ENCODE assay signal across 13 mouse cellular contexts in genomic region chr3:137529961-137530609, GRCm38 (mm10).
DNase-seq lines count a peak whose midpoint lies in the region; ATAC-seq and TF ChIP-seq lines count a peak whose summit lies in the region.
"Had no signal": no experiment of that assay in that cellular context is flagged by ENCODE, and none has a peak within 500 bp of the region (broad histone marks: within the 10 kb centered on the region; RNA-seq: fewer than 3 reads in every experiment).

No protein-coding gene starts in this region.

- no peak for TF ChIP-seq CTCF in intestine, postnatal 0 days (IDR thresholded peaks at IDR 0.05; ENCODE audit: low read depth)

- peak; percentile 41; the same call in 1 of the 2 replicates for ATAC-seq in forebrain, embryonic 12.5 days (ENCODE audit: low FRiP score)
- no peak for ATAC-seq in intestine, postnatal 0 days

- no peaks in the 10 kb centered on the region for H3K9me3 ChIP-seq in forebrain, embryonic 12.5 days
- H3K9me3 ChIP-seq in limb, embryonic 10.5 days (replicated peaks): no peaks in the 10 kb centered on the region
- no peaks in the 10 kb centered on the region for H3K9me3 ChIP-seq in intestine, postnatal 0 days (ENCODE audit: control insufficient read depth)

- peak; percentile 15 for DNase-seq in embryo, embryonic 10.5 days (ENCODE audit: low spot score)
- no peak for DNase-seq in embryo, embryonic 10 days (ENCODE audit: low spot score)
- peak; percentile 55 for DNase-seq in R1 (ENCODE audit: low read depth, low spot score)
- DNase-seq in limb, embryonic 10.5 days (ENCODE audit: low spot score): no peak
- DNase-seq in right cerebral cortex, postnatal 4 days: no peak
- no peak for DNase-seq in kidney, postnatal 25 days
- DNase-seq: cerebellum, postnatal 25 days; heart, adult 2 months; heart, postnatal 4 days; layer of hippocampus, postnatal 36 days; lung, postnatal 14 days had no signal

- WGBS in forebrain, embryonic 12.5 days: 26% methylated on average over 7 of the region's 7 CpGs
- 74% methylated on average over 7 of the region's 7 CpGs for WGBS in limb, embryonic 10.5 days
- WGBS in intestine, postnatal 0 days: 72% methylated on average over 7 of the region's 7 CpGs

- H3K4me2 ChIP-seq in forebrain, embryonic 12.5 days: no peak overlapping the region; the same call in 1 of the 2 replicates
- no peak overlapping the region for H3K4me2 ChIP-seq in intestine, postnatal 0 days (replicated peaks; ENCODE audit: low read depth)

- peaks cover 10% of the 10 kb centered on the region for H3K4me1 ChIP-seq in forebrain, embryonic 12.5 days
- peaks cover 12% of the 10 kb centered on the region; the same call in 1 of the 2 replicates for H3K4me1 ChIP-seq in limb, embryonic 10.5 days
- no peaks in the 10 kb centered on the region for H3K4me1 ChIP-seq in intestine, postnatal 0 days (replicated peaks; ENCODE audit: control insufficient read depth, insufficient read depth, low read length)

- H3K27ac ChIP-seq in forebrain, embryonic 12.5 days: peak overlapping the region; percentile 61
- H3K27ac ChIP-seq in limb, embryonic 10.5 days: peak overlapping the region; percentile 64; the same call in 1 of the 2 replicates
- no peak overlapping the region for H3K27ac ChIP-seq in intestine, postnatal 0 days (ENCODE audit: low read depth, low read length)
- H3K27ac ChIP-seq: heart, adult 2 months had no signal

- no peaks in the 10 kb centered on the region for H3K27me3 ChIP-seq in forebrain, embryonic 12.5 days
- H3K27me3 ChIP-seq in limb, embryonic 10.5 days (ENCODE audit: low read depth, poor library complexity, severe bottlenecking): no peaks in the 10 kb centered on the region
- no peaks in the 10 kb centered on the region for H3K27me3 ChIP-seq in intestine, postnatal 0 days (replicated peaks; ENCODE audit: control insufficient read depth, insufficient read depth, low read length)

- H3K9ac ChIP-seq in forebrain, embryonic 12.5 days: no peak overlapping the region
- no peak overlapping the region for H3K9ac ChIP-seq in intestine, postnatal 0 days (ENCODE audit: low read depth, low read length)

- no peaks in the 10 kb centered on the region for H3K36me3 ChIP-seq in forebrain, embryonic 12.5 days (replicated peaks)
- no peaks in the 10 kb centered on the region for H3K36me3 ChIP-seq in limb, embryonic 10.5 days
- H3K36me3 ChIP-seq in intestine, postnatal 0 days (ENCODE audit: control insufficient read depth, insufficient read depth): no peaks in the 10 kb centered on the region

- no peak overlapping the region for H3K4me3 ChIP-seq in forebrain, embryonic 12.5 days (replicated peaks)
- H3K4me3 ChIP-seq in limb, embryonic 10.5 days: no peak overlapping the region
- no peak overlapping the region for H3K4me3 ChIP-seq in intestine, postnatal 0 days (ENCODE audit: low read depth, low read length)
- H3K4me3 ChIP-seq: heart, adult 2 months had no signal

Comparison
In these comparisons a context has a peak if more than half of its experiments do, and no peak if none do; other contexts are left out.
1. DNase-seq: peak in embryo, embryonic 10.5 days (single experiment) and R1 (single experiment); none in embryo, embryonic 10 days (single experiment), limb, embryonic 10.5 days (single experiment), right cerebral cortex, postnatal 4 days (single experiment) and kidney, postnatal 25 days (0 of 2).